In genomic region chr9:119964206-119964605, GRCm38 (mm10) we compare ENCODE assay signal across 14 mouse cellular contexts. TPM values are rescaled to one million over a fixed set of nuclear protein-coding genes. Genes with fewer than 3 reads are reported as not detected.
A peak's percentile ranks its signal among the peaks of the same experiment; 100 is the strongest.
DNase-seq lines count a peak whose midpoint lies in the region; ATAC-seq lines count a peak whose summit lies in the region.
"Had no signal": no experiment of that assay in that cellular context is flagged by ENCODE, and none has a peak within 500 bp of the region (broad histone marks: within the 10 kb centered on the region; RNA-seq: fewer than 3 reads in every experiment).

No protein-coding gene starts in this region.

- peaks cover 15% of the 10 kb centered on the region for H3K27me3 ChIP-seq in megakaryocyte, embryonic 14.5 days (replicated peaks)
- no peaks in the 10 kb centered on the region for H3K27me3 ChIP-seq in liver, embryonic 13.5 days
- H3K27me3 ChIP-seq: intestine, embryonic 15.5 days; limb, embryonic 15.5 days; neural tube, embryonic 13.5 days had no signal

- no peak for ATAC-seq in megakaryocyte, adult 5-6 weeks (ENCODE audit: poor library complexity, severe bottlenecking)
- peak; percentile 42 for ATAC-seq in liver, embryonic 13.5 days (ENCODE audit: low read depth)
- ATAC-seq: intestine, embryonic 15.5 days had no signal

- H3K4me3 ChIP-seq in megakaryocyte, embryonic 14.5 days (replicated peaks), result peak overlapping the region; percentile 30
- no peak overlapping the region for H3K4me3 ChIP-seq in liver, embryonic 13.5 days (replicated peaks)
- H3K4me3 ChIP-seq: intestine, embryonic 15.5 days; limb, embryonic 15.5 days; neural tube, embryonic 13.5 days had no signal

- H3K4me2 ChIP-seq in liver, embryonic 13.5 days, result no peak overlapping the region
- H3K4me2 ChIP-seq: intestine, embryonic 15.5 days; limb, embryonic 15.5 days; neural tube, embryonic 13.5 days had no signal

- peaks cover 53% of the 10 kb centered on the region for H3K4me1 ChIP-seq in megakaryocyte, embryonic 14.5 days
- H3K4me1 ChIP-seq in liver, embryonic 13.5 days (replicated peaks), result peaks cover 21% of the 10 kb centered on the region

- H3K36me3 ChIP-seq in megakaryocyte, embryonic 14.5 days (replicated peaks; ENCODE audit: low read length), result peaks cover 10% of the 10 kb centered on the region
- H3K36me3 ChIP-seq in liver, embryonic 13.5 days, result no peaks in the 10 kb centered on the region
- H3K36me3 ChIP-seq: intestine, embryonic 15.5 days; limb, embryonic 15.5 days; neural tube, embryonic 13.5 days had no signal

- H3K9me3 ChIP-seq in megakaryocyte, embryonic 14.5 days, result no peaks in the 10 kb centered on the region
- H3K9me3 ChIP-seq in liver, embryonic 13.5 days (replicated peaks), result no peaks in the 10 kb centered on the region
- H3K9me3 ChIP-seq: intestine, embryonic 15.5 days; limb, embryonic 15.5 days; neural tube, embryonic 13.5 days had no signal

- no peak overlapping the region for H3K9ac ChIP-seq in liver, embryonic 13.5 days
- H3K9ac ChIP-seq: intestine, embryonic 15.5 days; limb, embryonic 15.5 days; neural tube, embryonic 13.5 days had no signal

- peak; percentile 25 for DNase-seq in adrenal gland, postnatal 14 days
- no peak for DNase-seq in adrenal gland, postnatal 25 days
- no peak for DNase-seq in liver, embryonic 13.5 days
- no peak for DNase-seq in Muller cell, postnatal 12 days (ENCODE audit: inconsistent ontology term)
- no peak for DNase-seq in cerebellum, postnatal 36 days
- no peak for DNase-seq in left cerebral cortex, adult 9 months (ENCODE audit: low spot score in 2 of 2)
- DNase-seq: midbrain, embryonic 14.5 days; right cerebral cortex, adult 18-20 months had no signal

- WGBS in liver, embryonic 13.5 days (ENCODE audit: insufficient replicate concordance), result 48% methylated on average over 3 of the region's 3 CpGs

- H3K27ac ChIP-seq in liver, embryonic 13.5 days, result no peak overlapping the region; the same call in 1 of the 2 replicates
- H3K27ac ChIP-seq: intestine, embryonic 15.5 days; limb, embryonic 15.5 days; neural tube, embryonic 13.5 days had no signal

RNA-seq across cellular contexts. Expression of gene Csrnp1, which starts 20.3 kb away (rescaled TPM):
- 17.8 and 24.5 TPM in 2 replicates for total RNA-seq in adrenal gland, postnatal 14 days (2021)
- 12.5 and 13.0 TPM in 2 replicates for total RNA-seq in adrenal gland, postnatal 25 days (2021)
- 10.6 and 25.7 TPM in 2 replicates for polyA plus RNA-seq in megakaryocyte, embryonic 14.5 days (2012; ENCODE audit: insufficient read depth, low replicate concordance)
- total RNA-seq in megakaryocyte, adult 5-6 weeks (2015), result 7.9 and 11.6 TPM in 2 replicates
- 11.8 and 12.5 TPM in 2 replicates for total RNA-seq in megakaryocyte, adult 5-6 weeks (2017)
- polyA plus RNA-seq in liver, embryonic 13.5 days (2015; fragmentation: Nextera tagmentation; extraction: Ambion mirVana), result 1.2 and 1.3 TPM in 2 replicates

RNA-seq across cellular contexts. Expression of gene Ttc21a, which starts 26.8 kb away (rescaled TPM):
- 0.11 TPM in 2 replicates for total RNA-seq in adrenal gland, postnatal 14 days (2021)
- 0.15 TPM in 1 of 2 replicates, not detected in the other for total RNA-seq in adrenal gland, postnatal 25 days (2021)
- 0.26 TPM in 1 of 2 replicates, not detected in the other for polyA plus RNA-seq in megakaryocyte, embryonic 14.5 days (2012; ENCODE audit: insufficient read depth, low replicate concordance)
- total RNA-seq in megakaryocyte, adult 5-6 weeks (2015), result 0.22 and 0.41 TPM in 2 replicates
- 0.28 and 0.55 TPM in 2 replicates for total RNA-seq in megakaryocyte, adult 5-6 weeks (2017)
- polyA plus RNA-seq in liver, embryonic 13.5 days (2015; fragmentation: Nextera tagmentation; extraction: Ambion mirVana), result 0.08 and 0.09 TPM in 2 replicates

RNA-seq across cellular contexts. Expression of gene Gorasp1, which starts 26.8 kb away (rescaled TPM):
- 17.0 and 22.3 TPM in 2 replicates for total RNA-seq in adrenal gland, postnatal 14 days (2021)
- 16.5 and 33.1 TPM in 2 replicates for total RNA-seq in adrenal gland, postnatal 25 days (2021)
- 11.6 and 11.7 TPM in 2 replicates for polyA plus RNA-seq in megakaryocyte, embryonic 14.5 days (2012; ENCODE audit: insufficient read depth, low replicate concordance)
- total RNA-seq in megakaryocyte, adult 5-6 weeks (2015), result 3.2 and 4.5 TPM in 2 replicates
- total RNA-seq in megakaryocyte, adult 5-6 weeks (2017), result 2.3 and 3.9 TPM in 2 replicates
- 10.4 and 12.6 TPM in 2 replicates for polyA plus RNA-seq in liver, embryonic 13.5 days (2015; fragmentation: Nextera tagmentation; extraction: Ambion mirVana)

RNA-seq across cellular contexts. Expression of gene Xirp1, which starts 59.2 kb away (rescaled TPM):
- 0.22 and 0.30 TPM in 2 replicates for total RNA-seq in adrenal gland, postnatal 14 days (2021)
- total RNA-seq in adrenal gland, postnatal 25 days (2021), result 0.12 TPM in 1 of 2 replicates, not detected in the other
- polyA plus RNA-seq in megakaryocyte, embryonic 14.5 days (2012; ENCODE audit: insufficient read depth, low replicate concordance), result not detected in 2 replicates
- total RNA-seq in megakaryocyte, adult 5-6 weeks (2015), result 0.09 TPM in 1 of 2 replicates, not detected in the other
- not detected in 2 replicates for total RNA-seq in megakaryocyte, adult 5-6 weeks (2017)
- polyA plus RNA-seq in liver, embryonic 13.5 days (2015; fragmentation: Nextera tagmentation; extraction: Ambion mirVana), result 0.01 and 0.14 TPM in 2 replicates
- total RNA-seq: hematopoietic stem cell, adult 5-6 weeks had no signal
- polyA plus RNA-seq: midbrain, embryonic 14.5 days had no signal
